Mouse (Mus musculus) hematopoietic stem cell, adult 5-6 weeks (primary cell): ENCODE data around the gene Fgf4. TPM values are rescaled to one million over a fixed set of nuclear protein-coding genes. Genes with fewer than 3 reads are reported as not detected.

Source experiments
- ATAC-seq, 2 experiments: fragments of 125-278 bp in 1 of 2; replicated peaks in 1 of 2; 2 replicates each; pipeline ENCODE4 v1.8.0; 2016 to 2017; ENCODE audit warnings: inconsistent platforms in 2 of 2, mild to moderate bottlenecking in 2 of 2, moderate number of reproducible peaks in 2 of 2, low read depth in 1 of 2, moderate TSS enrichment in 1 of 2; ENCODE audit not compliant: low FRiP score in 2 of 2, poor library complexity in 2 of 2, severe bottlenecking in 2 of 2, insufficient read depth in 1 of 2, low TSS enrichment in 1 of 2
- total RNA-seq: library from RNA; stranded (forward); fragments of 172-1452, 232-1000 nt; gene quantifications from 2 replicates; pipeline ENCODE4 v1.2.3, GENCODE M21; 2017

The Fgf4 gene
- total RNA-seq: not detected in 2 replicates

- ATAC-seq: no peak
These were observed at the start of gene Fgf4 for GRCm38 (mm10) chr7:144847067-144847466. Fgf4 (plus strand) TSS chr7:144847367.

- ATAC-seq: peak; percentile 52 to 60; a peak in 3 of 4 replicates
These were observed 48.7 kb upstream of the Fgf4 start for GRCm38 (mm10) chr7:144798471-144798870.

DNA sequence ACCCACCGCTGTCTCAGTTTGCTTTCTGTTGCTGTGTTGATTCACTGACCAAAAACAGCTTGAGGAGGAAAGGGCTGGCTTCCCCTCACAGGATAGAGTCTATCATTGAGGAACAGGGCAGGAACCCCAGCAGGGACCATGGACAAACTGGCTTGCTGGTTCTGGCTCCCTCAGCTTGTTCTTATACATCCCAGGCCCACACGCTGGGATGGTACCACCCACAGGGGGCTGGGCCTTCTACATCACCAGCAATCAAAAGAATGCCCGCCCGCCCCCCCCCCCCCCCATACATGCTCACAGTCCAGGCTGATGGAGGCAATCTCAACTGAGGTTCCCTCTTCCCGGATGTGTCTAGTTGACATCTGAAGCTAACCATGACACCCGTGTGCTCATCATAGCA is 40.1 kb upstream of the Fgf4 start:
- no peak for ATAC-seq

- ATAC-seq: no peak
These were observed 39.1 kb upstream of the Fgf4 start for GRCm38 (mm10) chr7:144807976-144808577.

DNA sequence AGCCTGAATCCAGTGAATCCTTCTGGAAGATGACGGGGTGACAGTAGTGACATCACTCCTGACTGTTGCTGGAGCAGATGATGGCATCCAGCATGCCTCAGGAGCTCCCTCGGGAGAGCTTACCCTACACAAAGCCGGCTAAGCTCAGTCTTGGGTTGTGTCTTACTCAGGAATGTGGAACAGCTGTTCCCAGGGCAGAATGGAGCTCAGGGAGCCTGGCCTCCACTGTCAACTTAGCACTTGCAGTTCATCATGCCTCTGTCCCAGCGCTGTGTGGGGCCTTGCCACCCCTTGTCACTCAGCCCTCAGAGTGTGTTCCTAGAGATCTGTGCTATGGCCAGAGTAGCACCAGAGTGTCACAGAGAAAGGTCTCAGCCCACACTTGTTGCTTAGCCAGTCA is 35.6 kb upstream of the Fgf4 start:
- no peak for ATAC-seq

- no peak for ATAC-seq
These were observed 25.3 kb upstream of the Fgf4 start for GRCm38 (mm10) chr7:144821901-144822300.

- ATAC-seq: no peak
These were observed 23.2 kb upstream of the Fgf4 start for GRCm38 (mm10) chr7:144823988-144824387.

- ATAC-seq: no peak
These were observed 18.8 kb upstream of the Fgf4 start for GRCm38 (mm10) chr7:144828369-144828768.

DNA sequence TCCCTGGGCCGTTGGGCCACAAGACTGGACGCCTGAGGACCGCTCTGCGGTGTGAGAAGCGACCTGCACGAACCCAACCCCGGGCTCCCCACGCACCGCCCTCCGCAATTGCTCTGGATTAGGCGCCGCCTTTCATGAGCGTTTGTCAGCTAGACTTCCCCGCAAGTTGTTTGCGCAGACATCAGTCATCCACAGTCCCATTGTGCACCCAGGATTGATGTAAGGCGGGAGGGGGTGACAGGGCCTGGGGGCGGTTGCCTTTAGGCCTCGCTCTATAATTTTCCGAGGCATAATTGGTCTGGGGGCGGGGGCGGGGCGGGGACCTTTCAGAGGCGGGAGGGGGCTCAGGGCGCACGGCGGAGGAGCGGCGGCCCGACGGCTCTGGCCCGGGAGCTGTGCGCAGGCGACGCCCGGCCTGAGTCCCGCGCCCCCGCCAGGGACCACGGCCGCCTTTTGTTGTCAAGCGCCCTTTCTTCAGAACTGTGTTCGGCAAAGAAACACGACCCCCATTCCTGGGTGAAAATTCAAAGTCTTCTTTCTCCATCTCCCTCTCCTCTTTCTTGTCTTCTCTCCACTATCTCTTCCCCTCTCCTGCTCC is 9.2 kb upstream of the Fgf4 start, which contains the start of gene Fgf3:
TSS of gene Fgf3 (plus strand) at position 193 of the 598 bp plus-strand sequence.
- no peak for ATAC-seq

- ATAC-seq: peak in 1 of 2 experiments; percentile 27; a peak in 2 of 4 replicates
These were observed 8.4 kb upstream of the Fgf4 start for GRCm38 (mm10) chr7:144838522-144839503.

DNA sequence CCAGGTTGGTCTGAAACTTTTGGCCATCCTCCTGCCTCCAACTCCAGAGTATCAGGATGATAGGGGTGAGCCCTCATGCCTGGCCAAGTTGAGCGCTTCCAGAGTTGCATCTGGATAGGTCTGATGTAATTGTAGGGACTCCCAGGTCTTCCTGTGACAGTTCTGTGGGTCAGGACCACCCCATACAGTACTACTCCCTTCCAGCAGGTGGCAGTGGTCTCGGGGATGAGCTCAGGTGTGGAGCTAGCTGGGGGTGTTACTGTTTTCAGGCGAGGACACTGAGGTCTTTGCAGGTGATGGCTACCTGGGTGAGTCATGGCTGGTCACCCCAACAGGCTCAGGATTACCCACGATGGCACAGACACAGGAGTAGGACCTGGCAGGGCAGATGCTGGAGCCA is 1.0 kb upstream of the Fgf4 start:
- peak; percentile 61 to 74 for ATAC-seq

- ATAC-seq: no peak
These were observed 4.2 kb downstream of the Fgf4 start for GRCm38 (mm10) chr7:144851321-144851720.

GRCm38 (mm10) chr7:144854966-144855365 is 7.8 kb downstream of the Fgf4 start:
- no peak for ATAC-seq

DNA sequence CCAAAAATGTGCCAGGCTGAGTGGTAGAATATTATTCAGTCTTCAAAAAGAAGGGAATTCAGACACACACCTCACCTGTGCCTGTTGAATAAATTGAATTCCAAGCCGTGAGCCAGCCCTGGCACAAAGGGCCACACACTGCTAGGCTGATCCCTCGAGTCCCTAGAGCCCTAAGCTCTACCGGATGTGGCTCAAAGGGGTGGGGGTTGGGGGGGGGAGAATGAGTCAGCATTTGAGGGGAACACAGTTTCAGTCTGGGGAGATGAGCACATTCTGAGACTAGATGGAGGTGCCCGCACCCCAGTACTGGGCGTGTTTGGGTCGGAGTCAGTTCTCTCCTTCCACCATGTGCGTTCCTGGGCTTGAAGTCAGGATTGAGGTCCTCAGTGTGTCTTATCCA is 10.0 kb downstream of the Fgf4 start:
- ATAC-seq: no peak

- no peak for ATAC-seq
These were observed 10.7 kb downstream of the Fgf4 start for GRCm38 (mm10) chr7:144857826-144858342.

GRCm38 (mm10) chr7:144858702-144859101 is 11.5 kb downstream of the Fgf4 start:
- no peak for ATAC-seq

DNA sequence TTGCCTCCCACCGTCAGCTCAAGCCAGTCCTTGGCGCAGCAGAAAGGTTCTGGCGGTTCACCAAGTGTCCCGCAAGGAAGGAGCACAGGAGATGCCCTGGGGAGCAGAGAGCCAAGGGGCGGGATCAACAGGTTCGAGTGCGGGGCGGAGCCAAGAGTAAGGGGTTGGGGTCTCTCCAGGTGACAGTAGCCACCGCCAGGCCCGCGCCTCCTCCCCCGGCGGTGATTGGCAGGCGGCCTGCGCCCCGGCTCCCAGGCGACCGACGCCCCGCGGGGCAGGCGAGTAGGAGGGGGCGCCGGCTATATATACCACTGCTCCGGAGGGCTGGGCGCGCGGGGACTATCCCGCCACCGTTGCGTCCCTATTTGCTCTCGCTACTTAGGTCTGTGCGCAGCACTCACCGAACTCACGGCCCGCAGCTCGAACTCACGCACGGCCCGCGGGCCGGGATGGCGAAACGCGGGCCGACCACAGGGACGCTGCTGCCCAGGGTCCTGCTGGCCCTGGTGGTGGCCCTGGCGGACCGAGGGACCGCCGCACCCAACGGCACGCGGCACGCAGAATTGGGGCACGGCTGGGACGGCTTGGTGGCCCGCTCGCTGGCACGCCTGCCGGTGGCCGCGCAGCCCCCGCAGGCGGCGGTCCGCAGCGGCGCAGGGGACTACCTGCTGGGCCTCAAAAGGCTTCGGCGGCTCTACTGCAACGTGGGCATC is 14.0 kb downstream of the Fgf4 start:
- ATAC-seq: no peak
